Mouse (Mus musculus) ES-E14 (cell line): ENCODE measurements at regions not wholly inside any gene's neighbourhood (a gene's known extent, or its start where the extent isn't known, plus 50 kb on each side); places are given as distances from the start of the nearest gene placed in this dataset.

Experiments used
- CHD2 ChIP-seq: IDR thresholded peaks from 2 replicates; pipeline ENCODE4 v1.6.1; 2014; ENCODE audit warnings: mild to moderate bottlenecking, low read depth, low read length, inconsistent platforms
- ZNF384 ChIP-seq: IDR thresholded peaks from 2 replicates; pipeline ENCODE4 v1.6.1; 2012; ENCODE audit warnings: low read depth, low read length, inconsistent platforms

GRCm38 (mm10) chr10:19508221-19508745 is 83.5 kb upstream of the Ifngr1 start:
- TF ChIP-seq ZNF384 (no peak), CHD2 (no peak)
